In genomic region chr4:145155956-145156355, GRCm38 (mm10) we compare ENCODE assay signal across 8 mouse cellular contexts. TPM values are rescaled to one million over a fixed set of nuclear protein-coding genes. Genes with fewer than 3 reads are reported as not detected.
A peak's percentile ranks its signal among the peaks of the same experiment; 100 is the strongest.
DNase-seq lines count a peak whose midpoint lies in the region; ATAC-seq lines count a peak whose summit lies in the region.

No protein-coding gene starts in this region.

- H3K4me2 ChIP-seq in heart, embryonic 11.5 days, result no peak overlapping the region
- H3K4me2 ChIP-seq in embryonic facial prominence, embryonic 14.5 days (ENCODE audit: low read depth, low read length), result no peak overlapping the region
- H3K4me2 ChIP-seq in hindbrain, embryonic 13.5 days, result no peak overlapping the region

- H3K4me3 ChIP-seq in heart, embryonic 11.5 days (ENCODE audit: low read depth, low read length), result no peak overlapping the region
- no peak overlapping the region for H3K4me3 ChIP-seq in embryonic facial prominence, embryonic 14.5 days (ENCODE audit: low read depth, low read length)
- H3K4me3 ChIP-seq in hindbrain, embryonic 13.5 days, result no peak overlapping the region

- DNase-seq in heart, adult 11 months, result peak; percentile 93
- DNase-seq in adrenal gland, postnatal 36 days, result peak; percentile 58 to 68
- DNase-seq in embryonic facial prominence, embryonic 14.5 days (ENCODE audit: low spot score), result peak; percentile 32
- peak; percentile 41 to 45 for DNase-seq in layer of hippocampus, postnatal 14 days (ENCODE audit: low spot score in 2 of 2)
- peak; percentile 64 for DNase-seq in lung, postnatal 36 days
- peak; percentile 31 for DNase-seq in retina, postnatal 7 days (ENCODE audit: low read depth, low spot score)

- no peak overlapping the region for H3K27ac ChIP-seq in heart, embryonic 11.5 days (ENCODE audit: low read depth, low read length)
- no peak overlapping the region for H3K27ac ChIP-seq in embryonic facial prominence, embryonic 14.5 days (replicated peaks; ENCODE audit: low read depth, low read length)
- no peak overlapping the region for H3K27ac ChIP-seq in hindbrain, embryonic 13.5 days

- WGBS in heart, embryonic 11.5 days (ENCODE audit: insufficient replicate concordance), result 52% methylated on average over 8 of the region's 8 CpGs
- WGBS in embryonic facial prominence, embryonic 14.5 days, result 47% methylated on average over 8 of the region's 8 CpGs
- WGBS in hindbrain, embryonic 13.5 days, result 53% methylated on average over 8 of the region's 8 CpGs

- H3K36me3 ChIP-seq in heart, embryonic 11.5 days (ENCODE audit: control insufficient read depth, insufficient read depth, low read length), result peaks cover 39% of the 10 kb centered on the region
- H3K36me3 ChIP-seq in embryonic facial prominence, embryonic 14.5 days (ENCODE audit: control insufficient read depth, insufficient read depth, low read length), result peaks cover 94% of the 10 kb centered on the region
- H3K36me3 ChIP-seq in hindbrain, embryonic 13.5 days, result peaks cover 89% of the 10 kb centered on the region

- H3K4me1 ChIP-seq in heart, embryonic 11.5 days (ENCODE audit: control insufficient read depth, insufficient read depth, low read length), result no peaks in the 10 kb centered on the region
- no peaks in the 10 kb centered on the region for H3K4me1 ChIP-seq in embryonic facial prominence, embryonic 14.5 days (ENCODE audit: control insufficient read depth, insufficient read depth, low read length)
- H3K4me1 ChIP-seq in hindbrain, embryonic 13.5 days (replicated peaks), result no peaks in the 10 kb centered on the region

- peaks cover 4% of the 10 kb centered on the region; the same call in 1 of the 2 replicates for H3K9me3 ChIP-seq in heart, embryonic 11.5 days (replicated peaks; ENCODE audit: control insufficient read depth, low read length)
- no peaks in the 10 kb centered on the region for H3K9me3 ChIP-seq in embryonic facial prominence, embryonic 14.5 days (ENCODE audit: control insufficient read depth, low read length)
- no peaks in the 10 kb centered on the region for H3K9me3 ChIP-seq in hindbrain, embryonic 13.5 days

- no peaks in the 10 kb centered on the region for H3K27me3 ChIP-seq in heart, embryonic 11.5 days (ENCODE audit: control insufficient read depth, insufficient read depth, low read length)
- H3K27me3 ChIP-seq in embryonic facial prominence, embryonic 14.5 days (replicated peaks; ENCODE audit: control insufficient read depth, insufficient read depth, low read length), result no peaks in the 10 kb centered on the region
- H3K27me3 ChIP-seq in hindbrain, embryonic 13.5 days, result no peaks in the 10 kb centered on the region

- no peak overlapping the region for H3K9ac ChIP-seq in heart, embryonic 11.5 days (ENCODE audit: low read depth, low read length)
- no peak overlapping the region for H3K9ac ChIP-seq in embryonic facial prominence, embryonic 14.5 days (ENCODE audit: low read depth, low read length)
- no peak overlapping the region for H3K9ac ChIP-seq in hindbrain, embryonic 13.5 days

- ATAC-seq in heart, embryonic 11.5 days (replicated peaks; ENCODE audit: insufficient number of reproducible peaks, low FRiP score, low TSS enrichment), result no peak
- ATAC-seq in embryonic facial prominence, embryonic 14.5 days (ENCODE audit: low read depth), result 0 out of 2 replicates have a peak, but pooled peaks have one; percentile 41
- ATAC-seq in hindbrain, embryonic 13.5 days (ENCODE audit: low FRiP score), result 0 out of 2 replicates have a peak, but pooled peaks have one; percentile 66

RNA-seq across cellular contexts. Expression of gene Vps13d, which starts 38.8 kb away (rescaled TPM):
- polyA plus RNA-seq in heart, embryonic 11.5 days (2014; fragmentation: Nextera tagmentation; extraction: Ambion mirVana), result 10.5 and 12.0 TPM in 2 replicates
- total RNA-seq in adrenal gland, postnatal 36 days (2021), result 10 to 100 TPM; 59.1 to 83.2 TPM
- polyA plus RNA-seq in embryonic facial prominence, embryonic 14.5 days (2014; fragmentation: Nextera tagmentation; extraction: Ambion mirVana), result 14.5 and 16.0 TPM in 2 replicates
- polyA plus RNA-seq in hindbrain, embryonic 13.5 days (2015; fragmentation: Nextera tagmentation; extraction: Ambion mirVana), result 8.7 and 9.2 TPM in 2 replicates
- 10 to 100 TPM; 68.2 to 75.9 TPM for total RNA-seq in layer of hippocampus, postnatal 14 days (2021)

Comparison
In these comparisons a context has a peak if more than half of its experiments do, and no peak if none do; other contexts are left out.
1. DNase-seq: peak in every context shown above with its lines; median percentile 93 in heart, adult 11 months; 64 in lung, postnatal 36 days; 63 in adrenal gland, postnatal 36 days; 43 in layer of hippocampus, postnatal 14 days; 32 in embryonic facial prominence, embryonic 14.5 days; 31 in retina, postnatal 7 days.